Mouse (Mus musculus) T-helper 1 cell (primary cell): ENCODE data around the gene Rpl27.
"Not testable (repeated sequence)": the region's sequence is repeated elsewhere in the genome, so short reads cannot be mapped to it uniquely, and the experiment has no call there.

Source experiments
- in situ Hi-C: fragments of 300-600 bp; cut with MboI, MseI; formaldehyde crosslinking; loops from one replicate; pipeline ENCODE4 v1.15.1; 2025; ENCODE audit warnings: high pct_unique_total_duplicates

Gene Rpl27

GRCm38 (mm10) chr11:101447786-101448185 is 5.7 kb downstream of the Rpl27 start:
- in situ Hi-C loops, result no loop called here

DNA sequence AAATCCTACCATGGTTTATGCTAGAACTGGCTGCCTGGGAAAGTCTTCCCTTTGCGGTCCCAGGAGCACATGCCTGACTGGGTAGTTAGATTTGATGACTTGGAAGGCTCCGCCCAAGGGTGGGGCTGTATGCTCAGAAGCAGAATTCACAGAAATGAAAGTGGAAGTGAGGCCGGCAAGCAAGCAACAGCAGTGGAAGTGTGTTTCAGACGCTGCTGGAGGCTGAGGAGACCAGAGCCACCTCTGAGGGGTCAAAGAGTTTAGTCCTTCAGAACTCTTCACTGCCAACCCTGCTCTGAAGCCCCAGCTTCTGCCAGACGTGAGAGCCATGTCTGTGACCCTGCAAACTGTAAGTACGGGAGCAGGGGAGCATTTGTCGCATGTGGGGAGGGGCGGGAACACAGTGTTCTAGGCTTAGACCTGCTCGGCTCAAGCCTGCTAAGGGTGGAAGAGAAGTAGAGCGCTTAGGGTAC is 6.2 kb downstream of the Rpl27 start, which contains the start of gene Ifi35:
Gene Ifi35, plus strand, starts transcription at position 134 of the 473 bp plus-strand sequence.
- in situ Hi-C loops, result no loop called here

DNA sequence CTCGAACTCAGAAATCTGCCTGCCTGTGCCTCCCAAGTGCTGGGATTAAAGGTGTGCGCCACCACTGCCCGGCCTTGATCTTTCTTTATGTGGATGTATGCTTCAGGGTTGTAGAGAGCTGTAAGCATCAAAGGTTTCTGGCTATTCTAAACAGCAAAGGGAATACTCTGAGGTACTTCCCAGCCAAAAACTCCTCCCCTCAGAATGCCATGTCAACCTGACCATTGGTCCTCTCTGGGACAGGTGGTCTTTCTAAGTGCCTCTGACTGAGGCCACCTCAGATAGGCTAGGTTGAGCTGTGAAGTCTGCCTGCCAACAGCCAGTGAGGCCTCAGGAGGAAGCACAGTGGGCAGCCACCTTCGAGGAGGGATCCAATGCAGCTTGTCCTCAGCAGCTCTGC is 6.8 kb downstream of the Rpl27 start:
- in situ Hi-C loops, result no loop called here

- in situ Hi-C loops, result not testable (repeated sequence)
These were observed 7.5 kb downstream of the Rpl27 start for GRCm38 (mm10) chr11:101449596-101449995.

GRCm38 (mm10) chr11:101450394-101450793 is 8.3 kb downstream of the Rpl27 start:
- in situ Hi-C loops, result no loop called here

DNA sequence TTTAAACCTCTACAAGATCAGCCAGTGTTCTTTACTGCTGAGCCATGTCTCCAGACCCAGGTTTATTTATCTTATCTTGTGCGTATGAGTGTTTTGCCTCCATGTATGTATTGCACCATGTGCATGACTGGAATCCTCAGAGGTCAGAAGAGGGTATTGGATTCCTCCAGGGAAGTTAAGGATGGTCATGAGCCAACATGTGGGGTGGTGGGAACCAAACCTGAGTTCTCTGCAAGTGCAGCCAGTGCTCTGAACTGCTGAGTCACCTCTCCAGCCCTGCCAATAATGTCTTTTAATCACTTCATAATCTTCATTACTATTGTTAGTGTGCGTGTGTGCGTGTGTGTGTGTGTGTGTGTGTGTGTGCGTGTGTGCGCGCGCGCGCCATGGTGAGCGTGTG is 9.4 kb downstream of the Rpl27 start:
- in situ Hi-C loops, result no loop called here

DNA sequence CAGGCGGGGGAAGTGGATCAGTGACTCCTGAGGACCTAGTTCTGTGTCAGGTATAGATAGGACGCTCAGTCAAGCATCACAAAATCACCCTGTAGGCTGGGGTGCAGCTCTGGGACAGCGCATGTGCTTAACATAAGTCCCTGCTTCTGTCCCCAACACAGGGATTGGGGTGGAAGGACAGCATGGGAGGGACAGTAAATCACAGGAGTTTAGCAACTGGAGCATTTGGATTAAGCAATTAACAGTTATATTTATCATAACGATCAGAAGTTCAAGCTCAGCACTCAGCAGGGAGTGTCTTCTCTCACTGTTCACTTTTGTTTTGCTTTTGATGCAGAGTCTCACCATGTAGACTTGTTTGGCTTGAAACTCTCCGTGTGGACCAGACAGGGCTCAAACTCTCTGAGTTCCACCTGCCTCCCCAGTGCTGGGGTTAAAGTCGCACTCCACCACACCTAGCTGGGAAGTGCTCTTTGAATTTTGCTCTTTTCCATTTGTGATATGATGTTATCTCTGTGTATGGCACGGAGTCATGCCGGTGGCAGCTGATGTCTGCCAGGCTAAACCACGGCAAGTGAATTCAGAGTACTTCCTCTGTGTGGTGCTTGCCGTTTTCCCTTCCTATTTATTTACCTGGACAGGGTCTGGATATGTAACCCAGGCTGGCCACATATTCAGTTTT is 10.1 kb downstream of the Rpl27 start:
- in situ Hi-C loops, result no loop called here

DNA sequence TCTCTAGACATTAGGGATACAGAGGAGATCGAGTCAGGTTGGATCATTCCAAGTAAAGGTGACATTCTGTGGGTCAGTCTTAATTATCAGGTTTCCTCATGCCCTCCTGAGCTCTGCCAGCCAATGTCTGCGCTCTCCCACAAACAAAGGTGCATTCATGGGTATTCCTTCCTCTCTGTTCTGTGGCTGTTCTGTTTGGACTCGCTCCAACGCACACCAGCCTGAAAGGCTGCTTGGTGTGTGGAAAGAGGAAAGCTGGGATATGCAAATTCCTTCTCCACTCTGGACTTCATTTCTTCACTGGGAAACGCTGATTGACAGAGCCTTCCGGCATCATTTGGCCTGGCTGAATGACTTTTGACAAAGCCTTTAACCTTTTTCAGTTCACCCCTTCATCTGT is 12.6 kb downstream of the Rpl27 start:
- in situ Hi-C loops, result no loop called here

- in situ Hi-C loops, result no loop called here
These were observed 13.5 kb downstream of the Rpl27 start for GRCm38 (mm10) chr11:101455627-101456026.

- in situ Hi-C loops, result no loop called here
These were observed 15.5 kb downstream of the Rpl27 start for GRCm38 (mm10) chr11:101457631-101458030.

DNA sequence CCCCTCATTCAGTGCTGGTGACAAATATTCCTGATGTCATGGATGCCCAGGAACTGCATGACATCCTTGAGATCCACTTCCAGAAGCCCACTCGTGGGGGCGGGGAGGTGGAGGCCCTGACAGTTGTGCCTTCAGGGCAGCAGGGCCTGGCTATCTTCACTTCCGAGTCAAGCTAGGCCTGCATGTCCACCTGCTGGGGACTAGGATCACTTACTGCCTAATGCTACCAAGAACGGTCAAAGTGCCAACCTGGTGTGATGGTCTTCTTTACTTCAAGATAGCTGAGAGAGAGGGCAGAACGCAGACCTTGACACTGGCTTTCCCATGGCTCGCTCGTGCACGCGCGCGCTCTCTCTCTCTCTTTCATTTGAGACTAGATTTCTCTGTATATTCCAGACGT is 16.1 kb downstream of the Rpl27 start:
- in situ Hi-C loops, result no loop called here

- in situ Hi-C loops, result no loop called here
These were observed 17.6 kb downstream of the Rpl27 start for GRCm38 (mm10) chr11:101459716-101460115.

DNA sequence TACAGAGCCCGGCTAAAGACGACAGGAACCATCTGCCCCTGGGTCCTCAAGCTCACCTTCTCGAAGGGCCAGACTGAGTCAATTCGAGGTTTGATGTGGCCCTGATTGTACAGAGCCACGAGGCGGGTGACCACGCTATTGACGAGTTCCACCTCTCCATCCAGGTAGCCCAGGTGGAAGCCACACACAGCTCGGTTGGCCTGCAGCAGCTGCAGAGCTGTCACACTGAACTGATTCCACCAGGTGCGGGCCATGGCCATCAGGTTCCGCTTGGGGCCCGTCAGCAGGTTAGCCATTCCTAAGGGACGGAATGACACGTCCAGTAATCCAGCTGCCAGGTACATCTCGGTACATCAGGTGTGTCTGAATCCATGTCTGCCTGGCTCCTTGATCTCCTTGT is 18.2 kb downstream of the Rpl27 start:
- in situ Hi-C loops, result no loop called here

GRCm38 (mm10) chr11:101462141-101462540 is 20.0 kb downstream of the Rpl27 start:
- in situ Hi-C loops, result no loop called here

DNA sequence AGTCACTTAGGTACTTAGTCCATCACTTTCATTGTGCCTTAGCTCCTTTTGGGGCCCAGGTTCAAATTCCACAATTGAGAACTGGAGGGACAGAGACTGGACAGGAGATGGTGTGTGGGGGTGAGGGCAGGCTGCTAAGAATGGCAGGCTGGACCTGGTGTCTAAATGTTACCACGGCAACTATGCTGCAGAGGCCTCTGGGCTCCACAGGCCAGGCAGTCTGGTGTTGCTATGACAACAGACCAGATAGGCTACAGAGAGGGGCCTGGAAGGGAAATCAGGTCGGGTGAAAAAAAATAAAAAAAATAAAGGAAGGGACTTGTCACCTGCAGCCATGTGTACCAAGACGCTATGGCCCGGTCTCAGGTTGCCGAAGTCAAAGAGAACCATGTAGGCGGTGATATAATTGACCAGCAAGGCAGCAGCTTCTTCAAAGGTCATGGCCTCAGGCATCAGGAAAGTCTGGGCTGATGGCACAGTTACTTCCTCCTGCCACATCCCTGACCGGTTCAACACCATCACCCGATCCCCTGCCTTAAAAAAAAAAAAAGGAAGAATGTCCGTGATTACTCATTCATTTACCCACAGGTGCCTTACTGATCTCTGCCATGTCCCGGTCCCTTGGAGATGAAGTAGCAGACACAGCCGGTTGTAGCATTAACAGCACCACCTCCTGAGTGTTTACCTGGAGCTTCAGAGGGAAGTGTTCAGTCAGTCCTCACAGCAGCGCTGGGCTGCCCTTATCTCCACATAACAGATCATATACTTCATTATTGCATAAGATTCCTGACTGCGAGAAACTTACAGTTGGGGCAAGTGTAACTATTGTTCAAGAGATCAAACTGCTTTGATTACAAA is 20.7 kb downstream of the Rpl27 start:
- in situ Hi-C loops, result no loop called here

- in situ Hi-C loops, result no loop called here
These were observed 22.4 kb downstream of the Rpl27 start, which contains the start of gene Rnd2 for GRCm38 (mm10) chr11:101464211-101465100. Gene Rnd2 (plus strand): TSS chr11:101464999.

DNA sequence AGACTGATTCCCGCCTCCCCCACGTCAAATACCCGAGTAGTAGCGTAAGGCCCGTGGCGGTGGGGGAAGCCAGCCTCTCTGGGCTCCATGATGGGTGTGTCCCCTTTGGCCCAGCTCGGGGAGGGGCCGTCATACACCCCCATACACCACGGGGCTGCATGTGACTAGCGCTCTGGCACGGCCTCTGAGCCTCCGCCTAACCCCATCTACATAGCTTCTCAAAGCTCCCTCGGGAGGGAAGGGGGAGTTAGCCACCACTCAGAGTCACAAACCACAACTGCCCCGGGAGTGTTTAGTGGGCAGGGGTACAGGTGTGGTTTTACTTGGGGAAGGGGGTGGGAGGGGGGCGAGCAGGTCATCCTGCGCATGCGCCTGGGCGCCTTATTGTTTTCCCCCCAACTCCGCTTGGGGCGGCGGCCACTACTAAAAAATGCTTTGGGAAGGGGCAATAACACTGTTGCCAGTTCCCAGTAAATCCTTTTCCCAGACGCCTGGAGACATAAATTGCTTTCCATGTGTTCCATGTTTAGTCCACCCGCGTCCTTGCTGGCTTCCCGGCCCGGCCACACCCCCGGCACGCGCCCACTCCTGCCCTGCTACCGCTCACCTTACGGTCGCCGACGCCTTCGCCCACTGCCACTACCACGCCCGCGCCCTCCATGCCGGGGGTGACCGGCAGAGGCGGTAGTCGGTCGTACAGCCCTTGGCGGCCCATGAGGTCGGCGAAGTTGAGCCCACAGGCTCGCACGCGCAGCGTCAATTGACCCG is 23.2 kb downstream of the Rpl27 start:
- in situ Hi-C loops, result no loop called here

DNA sequence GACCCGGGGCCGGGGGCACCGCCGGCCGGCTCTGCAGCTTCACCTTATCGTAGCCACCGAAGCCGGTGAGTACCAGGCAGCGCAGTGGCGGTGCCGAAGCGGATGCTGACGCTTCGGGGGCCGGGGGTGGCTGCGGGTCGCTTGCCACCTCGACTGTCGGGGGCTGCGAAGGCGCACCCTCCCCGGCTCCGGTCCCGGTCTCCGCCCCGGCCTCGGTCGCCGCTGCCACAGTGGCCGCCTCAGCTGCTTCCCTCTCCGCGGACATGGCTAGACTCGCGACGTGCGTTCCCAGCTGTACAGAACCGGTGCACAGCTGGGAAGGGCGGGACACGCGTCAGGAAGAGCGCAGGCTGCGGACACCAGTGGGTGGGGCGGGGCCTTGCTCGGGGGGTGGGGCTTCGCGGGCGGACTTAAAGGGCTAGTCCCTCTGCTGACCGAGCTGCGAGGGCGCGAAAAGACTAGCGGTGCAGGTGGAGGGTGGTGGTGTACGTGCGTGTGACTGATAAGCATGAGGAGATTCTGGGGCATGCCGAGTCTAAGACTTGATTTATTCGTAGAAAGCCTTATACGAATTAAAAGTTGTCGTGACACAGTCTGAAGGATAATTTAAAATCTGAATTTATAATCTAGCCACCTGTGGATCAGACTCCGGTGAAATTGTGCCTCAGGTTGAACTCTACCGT is 23.9 kb downstream of the Rpl27 start, which contains the start of gene Vat1:
Gene Vat1, minus strand, starts transcription at position 362 of the 683 bp plus-strand sequence.
- in situ Hi-C loops, result no loop called here

GRCm38 (mm10) chr11:101466552-101466950 is 24.5 kb downstream of the Rpl27 start:
- in situ Hi-C loops, result not testable (repeated sequence)
